Mouse (Mus musculus) right cerebral cortex, adult 18-20 months (tissue): ENCODE results near the gene Ovgp1.
"Not testable (repeated sequence)": the region's sequence is repeated elsewhere in the genome, so short reads cannot be mapped to it uniquely, and the experiment has no call there.

Experiments used
- DNase-seq: peaks from one replicate; pipeline ENCODE4 v3.0.0; 2022; ENCODE audit warnings: mixed read lengths

Ovgp1 gene

DNA sequence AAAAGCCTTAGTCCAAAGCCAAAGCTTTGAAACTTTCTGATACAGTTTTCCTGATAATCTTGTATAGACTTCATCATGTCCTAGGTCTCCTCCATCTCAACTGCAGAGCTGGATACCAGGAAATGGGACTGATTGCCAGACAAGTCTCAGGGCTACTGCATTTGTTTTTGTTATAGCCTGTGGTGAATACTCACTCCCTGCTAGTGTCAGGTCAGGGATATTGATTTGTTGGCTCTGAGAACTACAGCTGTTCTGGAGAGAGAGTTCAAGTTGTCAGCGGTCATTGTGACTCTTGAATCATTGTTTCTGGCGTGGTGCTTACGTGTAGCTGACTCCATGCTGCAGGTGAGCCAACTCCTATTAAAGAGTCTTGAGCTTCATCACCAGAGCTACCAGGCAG is at the start of gene Ovgp1:
Gene Ovgp1 (plus strand): TSS at position 301 of the 400 bp plus-strand sequence.
- DNase-seq = no peak

DNA sequence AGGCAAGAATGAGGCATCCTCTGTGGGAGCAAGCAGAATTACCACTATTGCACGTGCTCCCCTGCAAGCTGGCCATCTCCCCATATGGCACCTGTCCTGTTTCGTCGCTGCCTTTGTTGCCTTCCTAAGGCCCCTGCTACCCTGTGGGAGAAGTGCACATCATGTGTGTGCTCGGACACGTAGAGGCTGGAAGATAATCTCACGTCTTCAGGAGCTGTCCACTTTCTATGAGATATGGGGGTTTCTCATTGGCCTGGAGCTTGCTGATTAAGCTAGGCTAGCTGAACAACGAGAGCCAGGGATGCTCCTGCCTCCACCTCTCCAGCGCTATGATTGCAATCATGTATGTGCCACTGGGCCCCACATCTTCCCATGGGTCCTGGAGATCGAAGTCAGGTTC is 48.9 kb upstream of the Ovgp1 start:
- DNase-seq = no peak

DNA sequence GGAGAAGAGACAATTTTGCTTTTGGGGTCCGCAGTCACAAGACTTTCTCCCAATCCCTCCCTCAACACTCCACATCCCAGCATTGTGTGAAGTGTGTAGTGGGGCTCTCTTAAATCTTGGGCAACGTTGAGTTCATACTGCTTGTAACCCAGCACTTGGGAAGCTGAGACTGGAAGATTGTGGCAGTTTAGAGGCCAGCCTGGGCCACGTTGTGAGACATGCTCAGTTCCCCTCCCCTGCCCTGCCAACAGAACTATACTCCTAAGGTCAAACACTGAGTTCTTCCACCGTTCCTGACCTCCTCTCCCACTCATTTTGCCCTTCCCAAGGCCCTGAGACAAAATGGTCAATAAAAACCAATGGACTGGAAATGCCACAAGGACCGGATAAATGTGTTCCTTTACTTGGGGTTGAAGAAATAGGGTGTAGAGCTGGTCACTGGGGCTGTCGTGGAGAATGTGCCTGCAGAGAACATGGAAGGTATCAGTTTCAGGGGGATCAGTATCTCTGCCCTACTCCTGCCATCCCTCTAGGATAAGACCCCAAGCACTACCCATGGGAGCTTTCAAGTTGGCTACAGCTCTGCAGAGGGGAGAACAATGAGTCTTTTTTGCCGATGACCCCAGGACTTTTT is 45.8 kb upstream of the Ovgp1 start:
- DNase-seq = no peak

DNA sequence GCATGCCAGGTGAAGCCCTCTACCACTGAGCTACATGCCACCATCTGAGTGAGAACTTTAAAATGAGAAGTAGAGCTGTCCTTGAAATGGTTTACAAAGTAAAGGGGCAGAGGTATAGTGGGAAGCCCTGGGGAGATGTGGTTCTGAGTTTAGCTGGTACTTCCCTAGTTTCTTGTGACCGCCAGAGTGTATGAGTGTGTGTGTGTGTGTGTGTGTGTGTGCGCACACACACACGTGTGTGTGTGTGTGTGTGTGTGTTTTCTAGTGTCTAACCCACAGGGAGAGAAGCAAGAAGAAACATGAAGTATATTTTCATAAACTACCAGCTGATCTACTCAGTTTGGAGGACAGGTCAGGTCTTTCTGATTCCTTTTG is 45.3 kb upstream of the Ovgp1 start:
- no peak for DNase-seq

DNA sequence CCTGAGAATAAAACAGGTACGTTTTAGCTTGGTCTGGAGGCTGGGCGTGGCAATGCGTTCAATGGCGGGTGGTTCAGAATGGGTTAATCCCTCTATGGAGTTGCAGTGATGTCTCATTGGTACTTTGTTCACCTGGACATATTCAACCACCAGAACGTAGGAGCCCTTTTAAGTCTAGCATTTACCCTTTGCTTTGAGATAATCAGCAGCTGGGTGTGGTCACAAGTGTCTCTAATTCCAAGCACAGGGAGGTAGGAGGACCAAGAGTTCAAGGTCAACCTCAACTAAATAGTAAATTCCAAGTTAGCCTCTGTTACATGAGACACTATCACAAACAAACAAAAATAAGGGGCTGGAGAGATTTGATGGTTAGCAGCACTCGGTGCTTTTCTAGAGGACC is 44.7 kb upstream of the Ovgp1 start:
- DNase-seq = no peak

DNA sequence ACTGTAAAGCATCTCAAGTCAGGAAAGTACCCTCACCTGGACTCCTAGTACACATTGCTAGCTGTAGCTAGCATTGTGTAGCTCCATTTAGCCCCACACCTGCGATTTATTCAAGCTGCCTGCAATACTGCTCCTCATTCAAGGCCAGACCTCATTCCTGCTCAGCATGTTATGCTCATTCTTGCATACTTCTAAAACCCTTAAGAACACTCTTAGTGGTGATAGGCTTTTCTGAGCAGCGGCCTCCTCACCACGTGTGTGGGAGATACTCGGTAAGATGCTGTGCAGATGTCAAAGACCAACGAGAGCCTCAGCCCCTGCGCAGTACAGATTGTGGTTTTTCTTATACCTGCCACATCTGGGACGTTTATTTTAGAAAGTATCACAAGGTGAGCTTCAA is 43.7 kb upstream of the Ovgp1 start:
- DNase-seq = no peak

DNA sequence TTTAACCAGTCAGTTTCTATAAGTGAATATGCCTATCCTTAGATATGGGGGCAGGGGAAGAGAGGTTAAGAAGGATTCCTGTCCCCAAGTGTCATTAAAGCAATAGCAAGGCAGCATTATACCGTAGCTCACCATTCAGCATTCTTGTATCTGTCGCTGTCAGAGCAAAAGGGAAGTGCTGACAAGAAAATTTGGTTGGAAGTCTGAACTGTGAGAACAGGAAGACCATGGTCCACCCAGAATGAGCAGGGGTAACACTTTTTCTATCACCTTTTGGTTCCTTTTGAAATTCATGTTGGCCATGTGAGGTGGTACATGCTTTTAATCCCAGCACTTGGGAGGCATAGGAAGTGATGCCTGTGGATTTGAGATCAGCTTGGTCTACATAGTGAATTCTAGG is 42.4 kb upstream of the Ovgp1 start:
- no peak for DNase-seq

DNA sequence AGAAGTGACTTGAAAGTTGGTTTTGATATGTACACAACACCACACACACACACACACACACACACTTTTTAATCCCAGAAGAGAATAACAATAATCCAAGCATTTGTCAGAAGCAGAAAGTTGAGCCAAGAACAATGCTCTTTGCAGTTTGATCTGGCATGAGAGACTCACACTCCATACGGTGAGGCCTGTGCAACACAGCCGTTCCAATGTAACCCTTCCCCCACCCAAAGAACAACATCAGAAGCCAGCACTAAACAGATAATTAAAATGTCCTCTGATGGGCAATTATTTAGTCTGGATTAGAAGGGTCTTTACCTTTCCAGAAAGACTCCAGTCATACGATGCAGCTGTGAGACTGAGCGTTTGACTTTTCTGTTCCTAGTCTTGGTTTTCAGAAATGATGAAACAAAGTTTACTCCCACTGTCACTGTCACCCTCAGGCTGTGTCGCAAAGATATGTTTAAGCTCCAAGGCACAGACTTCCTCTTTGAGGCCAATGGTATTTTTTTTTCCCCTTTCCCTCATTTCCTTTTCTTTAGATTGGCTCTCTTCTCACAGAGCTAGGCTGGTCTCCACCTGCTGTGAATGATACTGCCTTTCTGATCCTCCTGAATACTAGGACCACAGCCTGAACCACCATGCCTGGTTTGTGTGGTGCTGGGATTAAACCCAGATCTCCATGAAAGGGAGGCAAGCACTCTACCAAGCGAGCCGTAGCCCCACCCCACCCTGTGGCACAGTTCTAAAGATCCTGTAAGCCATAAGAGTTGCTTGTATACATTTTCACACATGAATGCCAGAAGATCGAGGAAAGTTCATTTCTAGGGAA is 41.1 kb upstream of the Ovgp1 start, which contains the start of gene I830077J02Rik:
Gene I830077J02Rik (minus strand): TSS at position 425 of the 832 bp plus-strand sequence.
- no peak for DNase-seq

DNA sequence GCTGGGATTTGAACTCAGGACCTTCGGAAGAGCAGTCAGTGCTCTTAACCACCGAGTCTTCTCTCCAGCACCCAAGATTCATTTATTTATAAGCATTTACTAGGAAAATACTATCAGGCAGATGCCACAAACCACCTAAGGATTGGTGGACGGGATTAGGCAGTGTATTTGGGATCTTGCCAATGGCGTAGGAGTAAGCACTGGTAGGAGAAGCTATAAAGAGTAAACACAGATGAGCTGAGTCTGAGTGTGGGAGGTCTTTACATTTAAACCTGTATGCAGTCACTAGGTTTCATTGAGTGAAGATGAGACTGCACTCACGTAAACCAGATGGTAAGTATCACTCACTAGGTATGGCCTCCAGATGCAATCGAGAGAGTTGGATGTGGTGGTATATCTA is 39.6 kb upstream of the Ovgp1 start:
- DNase-seq = peak; percentile 36

DNA sequence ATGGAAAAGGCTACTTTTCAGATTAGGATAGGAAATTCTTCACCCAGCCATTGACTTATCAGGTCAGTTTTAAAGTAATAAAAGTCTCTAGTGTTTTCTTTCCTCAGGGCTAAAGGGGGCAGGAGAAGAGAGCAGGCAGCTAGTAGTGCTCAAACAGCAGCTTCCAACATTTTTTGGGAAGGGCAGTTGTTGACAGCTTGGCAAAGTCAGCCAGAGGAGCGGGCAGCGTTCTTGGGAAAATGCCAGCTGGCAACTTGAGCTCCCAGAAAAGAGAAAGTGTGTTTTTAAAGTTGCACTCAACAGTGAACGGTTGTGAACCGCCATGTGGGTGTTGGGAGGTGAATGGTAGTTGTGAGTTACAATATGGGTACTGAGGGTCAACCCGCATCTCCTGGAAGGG is 38.5 kb upstream of the Ovgp1 start:
- DNase-seq = peak; percentile 11

DNA sequence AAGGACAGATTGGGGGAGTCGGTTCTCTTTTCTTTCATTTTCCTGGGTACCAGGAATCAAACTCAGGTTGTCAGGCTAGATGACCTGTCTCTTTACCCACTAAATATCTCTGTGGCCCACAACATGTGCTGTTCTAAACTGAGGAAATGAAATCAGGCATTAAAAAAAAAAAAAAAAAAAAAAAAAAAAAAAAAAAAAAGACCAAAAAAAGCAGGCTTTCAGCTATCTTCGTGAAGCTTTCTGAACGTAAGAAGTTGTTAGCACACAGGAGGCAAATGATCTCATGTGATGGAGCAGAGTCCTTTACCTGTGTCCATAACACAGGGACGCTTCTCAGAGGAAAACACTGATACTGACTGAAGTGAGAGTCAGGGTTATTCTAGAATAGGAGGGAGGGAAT is 37.4 kb upstream of the Ovgp1 start:
- no peak for DNase-seq

DNA sequence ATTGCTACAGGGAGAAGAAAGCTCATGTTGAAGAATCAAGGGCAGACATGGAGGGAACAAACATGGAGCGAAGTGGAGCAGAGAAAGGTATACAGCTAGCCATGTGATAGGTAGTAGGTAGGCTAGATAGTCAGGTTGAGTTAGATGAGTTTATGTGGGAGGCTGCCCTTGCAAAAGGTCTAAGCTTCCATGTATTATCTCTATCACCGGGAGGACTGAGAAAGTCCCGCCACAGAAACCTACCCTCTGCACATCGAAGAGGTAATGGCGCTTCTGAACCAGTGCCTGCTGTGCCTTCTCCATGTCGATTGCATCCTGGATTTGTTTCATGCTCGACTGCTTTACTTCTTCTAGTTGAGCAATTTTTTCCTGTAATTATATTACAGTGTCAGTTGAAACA is 22.2 kb upstream of the Ovgp1 start:
- DNase-seq = no peak

DNA sequence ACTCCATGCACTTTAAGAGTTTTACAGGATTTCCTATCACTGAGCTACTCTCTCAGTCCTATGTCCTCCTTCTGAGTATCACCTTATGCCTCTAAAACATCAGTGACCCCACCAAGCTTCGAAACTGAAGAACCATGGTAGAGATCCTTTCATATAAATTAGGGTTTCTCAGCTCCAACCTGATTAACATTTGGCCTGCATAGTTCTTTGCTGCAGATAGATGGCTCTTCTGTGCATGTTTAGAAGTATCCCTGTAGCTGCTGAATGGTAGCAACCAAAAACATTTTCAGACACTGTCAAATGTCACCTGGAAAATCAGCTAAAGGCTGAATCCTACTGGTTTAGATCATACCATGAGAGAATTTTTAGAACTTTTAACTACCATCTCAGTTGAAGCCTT is 16.3 kb upstream of the Ovgp1 start:
- DNase-seq = no peak

DNA sequence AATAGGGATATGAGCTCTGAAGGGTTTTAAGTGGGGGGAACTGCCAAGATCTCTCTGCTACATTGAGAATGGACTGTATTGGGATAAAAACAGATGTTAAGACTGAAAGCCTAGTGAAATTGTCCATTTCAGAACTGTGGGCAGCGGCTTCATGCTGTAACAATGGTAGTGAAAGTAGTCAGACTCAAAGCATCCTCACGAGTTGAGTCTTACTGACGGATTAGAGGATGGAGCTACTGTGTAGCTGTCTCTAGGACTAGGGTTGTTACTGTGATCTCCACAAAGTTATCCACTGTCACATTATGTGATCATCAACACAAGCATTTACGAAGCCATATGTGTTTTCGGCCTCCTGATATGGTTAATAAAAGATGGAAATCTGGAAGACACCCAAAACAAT is 15.3 kb upstream of the Ovgp1 start:
- no peak for DNase-seq

DNA sequence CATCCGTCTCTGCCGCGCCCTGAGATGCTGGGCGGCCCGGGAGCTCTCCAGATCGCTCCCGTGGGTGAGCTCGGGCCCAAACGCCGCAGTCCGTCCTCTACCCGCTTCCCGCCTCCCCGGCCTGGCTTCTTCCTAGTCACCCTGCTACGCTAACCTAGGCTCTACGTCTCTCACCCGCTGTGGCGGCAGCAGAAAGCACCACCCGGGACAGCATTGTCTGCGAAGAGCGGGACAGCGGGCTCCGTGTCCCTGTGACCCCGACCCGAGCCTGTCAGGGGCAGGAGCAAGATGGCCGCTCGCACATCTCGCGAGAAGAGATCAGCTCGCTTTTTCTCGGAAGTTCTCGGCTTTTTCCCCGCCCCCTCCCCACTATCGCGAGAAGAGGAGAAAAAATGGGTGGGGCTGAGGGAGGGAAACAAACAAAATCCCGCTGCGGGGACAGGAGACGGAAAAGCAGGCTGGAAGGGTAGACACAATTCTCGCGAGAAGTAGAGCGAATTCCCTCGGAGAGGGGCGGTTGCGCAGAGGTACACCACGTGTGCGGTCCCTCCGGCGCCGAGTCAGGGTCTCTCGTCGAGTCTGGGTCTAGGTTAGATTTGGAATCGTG is 14.4 kb upstream of the Ovgp1 start, which contains the start of gene Wdr77:
Gene Wdr77 (plus strand): TSS at position 396 of the 607 bp plus-strand sequence.
- peak; percentile 95 for DNase-seq

DNA sequence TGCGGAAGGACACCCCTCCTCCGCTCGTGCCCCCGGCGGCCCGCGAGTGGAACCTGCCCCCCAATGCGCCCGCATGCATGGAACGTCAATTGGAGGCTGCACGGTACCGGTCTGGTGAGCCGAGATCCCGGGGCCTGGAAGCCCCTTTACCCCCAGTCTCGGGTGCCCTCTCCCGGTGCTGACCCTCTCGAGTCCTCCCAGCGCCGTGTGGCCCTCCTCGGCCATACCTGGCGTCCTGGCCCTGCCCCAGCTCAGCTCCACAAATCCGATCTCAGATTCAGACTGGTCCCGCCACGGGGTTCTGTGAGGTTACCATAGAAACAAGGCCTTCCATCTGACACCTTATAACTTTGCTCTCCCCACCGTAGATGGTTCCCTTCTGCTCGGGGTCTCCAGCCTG is 13.9 kb upstream of the Ovgp1 start:
- no peak for DNase-seq

DNA sequence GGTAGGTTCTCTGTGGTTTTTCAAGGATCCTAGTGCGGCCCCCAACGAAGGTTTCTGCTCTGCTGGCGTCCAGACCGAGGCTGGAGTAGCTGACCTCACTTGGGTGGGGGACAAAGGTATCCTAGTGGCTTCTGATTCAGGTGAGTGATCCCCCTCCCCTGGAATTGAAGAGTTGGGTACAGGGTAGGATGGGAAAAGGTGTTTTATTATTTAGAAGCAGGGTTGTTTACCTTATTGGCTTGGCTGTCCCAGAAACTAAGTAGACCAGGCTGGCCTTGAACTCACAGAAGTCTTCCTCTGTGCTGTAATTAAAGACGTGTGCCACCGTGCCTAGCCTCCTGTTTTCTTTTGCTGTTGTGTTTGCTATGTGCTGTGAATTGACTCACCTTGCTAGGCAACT is 13.5 kb upstream of the Ovgp1 start, which contains the start of gene Atp5f1:
Gene Atp5f1 (minus strand): TSS at position 101 of the 400 bp plus-strand sequence.
- no peak for DNase-seq

DNA sequence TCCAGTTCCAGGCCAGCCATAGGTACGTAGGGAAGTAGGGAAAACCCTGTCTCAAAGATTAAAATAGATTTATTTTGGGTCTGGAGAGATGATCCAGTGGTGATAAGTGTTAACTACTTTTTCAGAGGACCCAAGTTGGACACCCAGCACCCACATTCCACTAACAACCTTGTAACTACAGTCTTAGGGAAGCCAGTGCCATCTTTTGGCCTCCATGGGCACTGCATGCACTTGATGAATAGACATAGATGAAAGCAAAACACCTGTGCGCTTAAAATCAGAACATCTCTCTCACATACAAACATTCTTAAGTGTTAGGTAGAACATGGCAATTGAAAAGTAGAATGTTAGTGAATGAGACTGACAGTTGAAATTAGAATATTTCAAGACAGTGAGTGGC is 12.8 kb upstream of the Ovgp1 start:
- no peak for DNase-seq

DNA sequence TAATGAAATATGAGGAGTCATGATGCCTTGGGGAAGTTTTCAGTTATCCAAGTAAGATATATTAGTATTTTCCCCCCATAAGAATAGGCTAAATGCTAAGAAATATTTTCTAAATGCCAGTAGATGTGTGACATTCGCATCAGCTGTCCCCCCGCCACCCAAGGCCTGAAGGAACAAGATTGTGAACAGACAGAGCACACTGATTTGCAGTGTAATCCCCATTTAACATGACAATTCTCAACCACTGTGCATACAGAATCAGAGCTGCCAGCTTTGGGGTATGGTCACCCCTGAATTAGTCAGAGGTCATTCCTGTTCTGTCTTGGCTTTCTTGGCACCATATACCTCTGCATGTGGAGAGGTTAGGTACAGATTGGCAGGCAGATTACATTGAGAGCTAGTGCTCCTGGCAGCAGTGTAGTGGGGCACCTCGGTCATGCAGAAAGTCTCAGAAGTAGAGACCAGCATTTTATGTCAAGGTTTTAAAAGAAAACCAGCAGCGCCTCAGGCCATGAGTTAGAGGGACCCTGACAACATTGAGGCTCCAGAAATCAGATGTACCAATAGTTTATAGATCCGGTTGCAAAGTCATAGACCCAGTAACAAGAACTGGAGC is 1.6 kb upstream of the Ovgp1 start:
- no peak for DNase-seq

DNA sequence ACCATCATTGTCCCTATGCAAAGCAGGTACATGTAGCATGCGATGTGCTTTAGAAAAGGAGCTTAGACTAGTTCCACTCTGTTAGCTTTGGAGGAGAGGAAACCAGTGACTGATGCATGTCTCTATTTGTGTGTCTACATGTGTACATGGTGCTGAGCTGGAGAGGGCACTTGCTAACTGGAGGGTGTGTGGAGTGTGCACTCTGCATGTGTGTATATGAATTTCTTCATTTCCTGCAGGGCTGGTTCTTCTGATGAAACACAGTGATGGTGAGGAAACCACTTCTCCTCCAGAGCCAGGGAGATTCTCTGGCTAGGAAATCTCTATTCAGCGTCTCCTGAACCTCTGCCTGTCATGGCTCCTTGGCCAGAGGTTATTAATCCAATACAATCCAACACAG is 663 bp downstream of the Ovgp1 start:
- no peak for DNase-seq

DNA sequence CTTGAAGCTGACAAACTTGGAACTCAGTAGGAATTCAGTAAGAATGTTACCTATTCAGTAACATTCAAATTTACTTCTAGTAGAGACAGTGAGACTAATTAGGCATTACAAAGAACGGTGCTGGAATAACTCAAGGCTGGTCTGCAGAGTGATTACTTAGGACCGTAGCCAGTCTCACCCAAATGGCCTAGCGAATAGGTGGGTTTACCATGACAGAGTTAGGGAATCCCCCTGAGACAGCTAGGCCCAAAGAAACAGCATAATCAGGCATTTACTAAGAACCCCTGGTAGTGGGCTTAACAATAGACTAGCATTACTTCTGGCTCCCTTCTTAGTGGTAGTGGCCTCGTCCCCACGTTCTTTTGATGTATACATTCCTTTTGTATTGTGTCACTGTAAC is 16.1 kb downstream of the Ovgp1 start:
- not testable (repeated sequence) for DNase-seq

DNA sequence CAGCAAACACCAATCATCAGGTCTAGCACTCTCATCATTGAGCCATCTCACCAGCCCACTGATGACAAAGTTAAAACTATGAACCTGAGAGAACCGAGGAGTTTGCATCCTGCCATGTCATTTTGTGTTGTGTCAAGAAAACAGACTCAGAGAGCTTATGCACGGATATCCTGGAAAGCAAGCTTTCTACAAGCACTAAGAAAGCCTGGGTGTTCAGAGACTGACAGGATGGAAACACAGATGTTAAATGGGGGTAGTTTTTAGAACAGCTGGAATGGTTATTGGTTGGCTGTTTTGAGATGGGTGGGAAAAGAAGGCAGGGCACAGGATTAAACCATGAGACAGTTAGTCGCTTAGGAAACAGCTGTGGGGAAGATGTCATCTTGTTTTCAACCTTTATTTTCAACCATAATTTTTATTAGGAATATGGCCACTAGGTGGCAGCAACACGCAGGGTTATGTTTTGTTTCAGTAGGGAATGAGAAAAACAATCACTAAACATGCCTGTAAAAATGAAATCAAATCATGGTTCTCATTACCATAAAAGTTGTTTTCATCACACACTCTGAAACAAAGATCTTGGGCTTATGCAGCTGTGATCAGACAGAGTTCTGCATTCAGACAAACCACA is 18.3 kb downstream of the Ovgp1 start:
- peak; percentile 41 for DNase-seq

DNA sequence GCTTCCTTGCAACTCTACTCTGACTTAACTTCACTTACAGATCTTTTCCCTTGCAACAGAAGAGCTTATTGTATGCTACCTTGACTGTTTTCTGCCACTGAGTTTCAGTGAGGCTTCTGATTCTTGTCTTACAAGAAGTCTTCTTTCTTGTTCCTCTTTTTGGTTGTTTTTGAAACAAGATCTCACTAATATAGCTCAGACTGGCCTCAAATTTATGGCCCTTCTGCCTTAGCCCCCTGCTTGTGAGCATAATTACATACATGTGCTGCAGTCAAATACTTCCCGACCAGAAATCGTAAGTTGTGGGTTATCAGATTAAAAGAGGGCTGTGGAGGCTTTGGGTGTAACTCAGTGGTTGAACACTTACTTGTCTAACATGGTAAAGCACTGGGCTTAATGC is 21.2 kb downstream of the Ovgp1 start:
- no peak for DNase-seq
